Mouse (Mus musculus) left cerebral cortex, postnatal 25 days (tissue): ENCODE measurements around the gene Map1b. TPM values are rescaled to one million over a fixed set of nuclear protein-coding genes. Genes with fewer than 3 reads are reported as not detected.

Source experiments
- DNase-seq, 2 experiments: peaks; one replicate each; pipeline ENCODE4 v3.0.0; 2022; ENCODE audit warnings: low spot score in 2 of 2, mixed read lengths in 1 of 2
- intact Hi-C: fragments of 180-260 bp; cut with DNase I; formaldehyde crosslinking; loops from one replicate; pipeline ENCODE4 v1.15.1; 2025
- total RNA-seq, 2 experiments: library from RNA; stranded (reverse); gene quantifications; 2 replicates each; pipeline ENCODE4 v1.2.3; 2021

The Map1b gene
- total RNA-seq, 2 experiments from 2014 or later = 586 to 625 TPM

DNA sequence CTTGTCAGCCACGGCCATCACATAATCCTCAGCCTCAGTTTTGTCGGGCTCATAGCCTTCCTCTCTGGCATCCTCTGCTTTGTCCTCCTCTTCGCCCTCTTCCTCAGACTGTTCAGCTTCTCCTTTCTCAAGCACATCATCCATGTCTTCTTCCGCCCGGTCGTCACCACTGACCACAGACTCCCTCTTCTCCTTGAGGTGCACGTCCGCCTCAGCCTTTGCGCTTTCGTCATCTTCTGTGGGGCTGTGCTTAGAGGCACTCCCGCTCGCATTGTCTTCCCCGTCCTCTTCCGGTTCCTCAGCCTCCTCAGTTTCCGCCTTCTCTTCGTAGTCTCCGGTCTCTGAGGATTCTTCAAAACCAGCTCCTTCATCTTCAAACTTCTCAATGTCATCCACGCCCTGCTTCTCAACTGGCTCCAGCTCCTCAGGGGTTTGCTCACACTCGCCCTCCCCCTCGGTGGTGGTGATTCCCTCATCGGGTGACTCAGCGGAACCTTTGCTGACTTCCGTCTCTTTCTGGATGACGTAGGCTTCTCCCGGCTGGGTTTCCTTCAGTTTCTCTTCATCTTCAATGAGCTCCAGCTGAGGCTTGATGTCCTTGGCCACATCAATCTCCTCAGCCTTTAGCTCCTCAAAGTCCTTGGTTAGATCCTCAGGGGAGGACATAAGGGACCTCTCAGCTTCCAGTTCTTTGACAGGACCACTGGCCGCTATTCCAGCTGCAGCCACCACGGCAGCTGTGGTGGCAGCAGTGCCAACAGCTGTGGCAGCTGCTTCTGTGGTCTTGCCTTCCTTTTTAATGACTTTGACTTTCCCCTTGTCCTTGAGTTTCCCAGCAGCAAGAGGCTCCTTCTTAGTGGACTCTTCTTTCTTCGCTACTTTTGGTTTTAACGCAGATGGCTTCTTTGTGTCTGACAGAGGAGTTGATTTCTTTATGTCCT lies 83.0 kb downstream of the Map1b start:
- no peak for DNase-seq
- intact Hi-C loops = no loop called here

DNA sequence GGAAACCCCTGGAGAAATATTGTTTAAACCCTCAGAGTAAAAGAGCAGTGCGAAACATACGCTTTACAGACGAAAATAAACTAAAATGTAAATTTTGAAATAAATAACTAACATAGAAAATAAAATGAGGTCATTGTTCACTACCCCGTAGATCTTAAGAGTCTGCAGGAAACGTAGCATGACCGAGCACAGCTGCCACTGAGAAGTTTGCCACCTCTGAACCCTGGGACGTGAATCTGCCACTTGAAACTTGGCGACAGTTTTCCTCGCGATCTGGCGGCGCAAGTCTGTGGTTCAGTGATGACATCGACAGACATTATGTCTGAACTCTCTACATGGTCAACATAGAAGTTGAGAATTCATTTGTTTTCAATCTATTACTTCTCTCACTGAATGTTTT lies 92.8 kb downstream of the Map1b start:
- intact Hi-C loops = no loop called here
- DNase-seq = no peak

DNA sequence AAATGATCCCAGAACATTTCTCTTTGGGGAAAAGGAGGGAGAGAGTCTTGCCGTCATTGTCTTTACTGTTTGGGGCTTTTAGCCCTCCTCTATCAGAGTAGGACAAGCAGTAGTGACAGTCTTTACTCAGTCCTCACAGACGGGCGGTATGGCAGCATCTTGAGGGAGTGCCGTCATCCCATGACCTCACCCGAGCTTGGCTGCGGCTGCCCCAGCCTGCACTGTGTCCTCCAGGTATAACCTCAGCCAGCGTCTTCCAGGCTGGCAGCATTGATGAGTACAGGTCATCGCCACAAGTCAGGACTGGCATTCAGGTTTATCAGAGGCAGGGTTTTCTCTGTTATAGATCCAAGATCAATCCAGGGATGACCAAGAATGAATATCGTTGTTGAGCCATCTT lies 99.7 kb downstream of the Map1b start:
- intact Hi-C loops = no loop called here
- DNase-seq = no peak

DNA sequence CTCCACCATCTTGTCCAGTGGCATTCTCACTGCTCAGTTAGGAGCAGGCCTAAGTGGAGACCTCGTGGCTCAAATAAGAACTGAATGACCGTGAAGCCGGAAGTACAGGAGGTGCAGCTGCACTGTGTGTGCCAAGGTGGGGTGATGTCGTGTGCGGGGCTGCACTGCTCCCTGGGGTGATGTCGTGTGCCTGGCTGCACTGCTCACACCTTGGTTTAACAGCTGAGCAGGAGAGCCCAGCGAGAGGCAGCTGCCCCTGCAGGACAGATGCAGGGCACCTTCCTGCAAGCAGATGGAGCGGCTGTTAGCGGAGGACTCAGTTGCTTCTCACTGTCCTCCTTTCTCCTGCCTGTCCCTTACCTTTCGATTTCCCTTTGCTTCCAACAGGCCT lies 102.0 kb downstream of the Map1b start:
- intact Hi-C loops = no loop called here
- no peak for DNase-seq

DNA sequence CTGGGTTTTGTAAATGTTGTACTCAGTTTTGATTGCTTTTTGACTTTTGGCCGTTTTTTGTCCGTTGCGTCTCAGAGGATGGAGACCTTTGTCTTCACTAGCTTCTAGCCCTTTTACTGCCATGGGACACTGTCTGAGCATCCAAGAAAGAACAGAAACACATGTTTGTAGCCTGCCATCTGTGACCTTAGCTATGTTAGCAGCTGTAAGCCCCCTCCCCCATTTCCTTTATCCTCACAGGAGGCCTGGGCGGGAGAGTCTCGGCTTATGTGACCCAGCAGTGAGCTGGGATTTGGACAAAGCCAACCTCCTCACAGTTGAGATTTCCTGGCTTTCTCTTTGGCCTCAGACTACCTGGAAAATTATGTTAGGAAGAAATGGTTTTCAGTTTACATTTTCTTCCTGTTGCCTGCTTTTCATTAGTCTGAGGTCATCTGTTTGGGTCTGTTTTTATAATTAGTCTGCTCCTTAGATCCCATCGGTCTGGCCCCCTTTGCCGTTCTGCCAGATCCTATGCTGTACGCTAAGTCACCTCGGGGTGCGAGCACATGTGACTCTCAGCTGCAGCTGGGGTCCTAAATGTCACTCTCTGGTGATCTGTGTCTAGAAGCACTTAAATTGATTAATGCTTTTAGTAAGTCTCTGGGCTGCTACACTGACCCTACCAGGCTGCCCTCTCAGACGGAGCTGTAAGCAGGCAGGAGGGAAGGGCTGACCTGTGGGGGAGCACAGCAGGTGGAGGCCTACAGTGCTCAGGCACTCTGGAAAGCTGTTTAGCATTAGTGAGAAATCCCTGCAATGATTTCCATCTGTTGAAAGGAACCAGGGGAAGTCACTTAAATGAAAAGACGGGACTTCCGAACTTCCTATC lies 102.6 kb downstream of the Map1b start:
- intact Hi-C loops = no loop called here

DNA sequence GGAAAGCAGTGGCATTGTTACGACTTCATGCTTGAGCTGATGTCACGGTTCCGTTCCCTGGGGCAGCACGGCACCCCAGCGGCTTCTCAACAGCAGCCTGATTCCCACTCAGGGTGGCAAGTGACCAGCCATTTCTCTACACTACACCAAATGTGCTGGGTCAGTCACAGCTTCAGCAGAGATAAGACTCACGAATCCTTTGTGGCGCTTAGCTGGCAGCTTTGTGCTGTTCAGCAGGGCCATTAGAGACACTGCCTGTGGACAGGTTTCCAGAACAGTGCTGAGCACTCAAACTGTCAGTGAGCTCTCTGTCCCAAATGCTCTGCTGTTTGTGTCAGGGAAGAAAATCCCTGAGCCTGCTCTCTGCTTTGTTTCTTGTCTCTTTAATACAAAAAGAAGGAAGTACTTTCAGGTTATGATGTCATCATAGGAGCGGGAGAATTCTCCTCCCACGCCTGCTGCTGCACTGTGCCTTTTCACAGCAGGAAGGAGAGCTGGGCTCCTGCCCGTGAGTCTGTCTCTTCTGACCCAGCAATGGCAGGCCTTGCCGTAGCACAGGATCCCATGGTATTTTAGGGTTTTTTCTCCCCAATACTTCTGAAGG lies 103.8 kb downstream of the Map1b start:
- peak in 1 of 2 experiments; percentile 61 for DNase-seq
- intact Hi-C loops = no loop called here

More for the DNA sequence above, 102.6 kb downstream of the Map1b start:
- no peak for DNase-seq

DNA sequence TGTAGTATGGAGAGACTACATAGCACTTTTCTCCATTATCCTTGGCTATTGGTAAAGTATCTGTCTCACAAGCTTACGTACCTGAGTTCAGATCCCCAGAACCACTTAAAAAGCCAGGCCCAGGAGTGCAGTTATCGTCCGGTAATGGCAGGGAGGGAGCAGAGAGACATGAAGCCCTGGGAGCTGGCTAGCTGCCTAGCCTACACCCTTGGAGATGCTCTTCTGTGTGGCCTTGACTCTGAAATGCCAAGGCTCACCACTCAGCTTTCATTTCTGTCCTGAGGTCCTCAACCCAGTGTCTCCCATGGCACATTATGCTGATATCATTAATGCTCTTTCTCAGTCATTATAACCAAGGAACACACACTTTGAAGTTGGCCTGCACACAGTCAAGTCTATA lies 104.6 kb downstream of the Map1b start:
- no peak for DNase-seq
- intact Hi-C loops = no loop called here

DNA sequence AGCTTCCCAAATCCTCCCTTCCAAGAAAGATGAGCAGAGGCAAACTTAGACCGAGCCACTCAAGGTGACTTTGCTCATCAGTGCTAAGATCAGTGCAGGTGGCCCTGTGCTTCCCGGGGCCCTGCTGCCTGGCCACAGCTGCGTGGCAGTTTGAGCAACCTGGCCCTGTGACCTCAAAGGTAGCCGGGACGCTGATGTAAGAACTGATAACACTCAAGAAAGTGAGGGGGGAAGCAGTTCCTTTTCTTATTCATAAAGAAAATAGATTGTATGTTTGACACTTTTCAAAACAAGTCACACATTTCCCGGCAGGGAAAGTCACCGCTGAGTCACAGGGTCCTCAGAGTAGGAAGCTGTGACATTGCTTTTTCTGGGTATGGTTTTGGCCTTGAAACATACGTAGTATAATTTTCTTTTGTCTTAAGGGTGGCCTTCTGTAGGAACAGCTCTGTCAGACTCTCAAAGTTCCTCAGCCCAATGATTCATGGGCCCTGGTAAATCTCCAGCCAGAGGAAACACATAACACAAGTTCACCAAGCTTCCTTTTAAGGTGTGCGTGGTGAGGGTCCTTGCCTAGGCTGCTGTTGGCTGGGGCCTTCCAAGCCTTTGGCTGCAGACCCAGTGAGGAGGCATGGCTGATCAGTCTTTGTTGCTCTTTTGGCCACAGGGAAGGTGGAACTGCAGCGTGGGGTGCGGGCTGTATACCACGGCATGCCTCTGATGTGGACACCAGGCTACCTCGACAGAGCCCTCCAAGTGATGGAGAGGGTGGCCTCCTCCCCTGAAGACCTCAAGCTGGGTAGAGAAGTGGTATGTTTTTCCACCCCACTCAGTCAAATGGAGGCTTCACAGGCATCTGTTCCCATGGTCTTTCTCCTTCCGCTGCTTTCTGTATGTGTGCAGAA lies 105.5 kb downstream of the Map1b start:
- DNase-seq = no peak
- intact Hi-C loops = no loop called here

DNA sequence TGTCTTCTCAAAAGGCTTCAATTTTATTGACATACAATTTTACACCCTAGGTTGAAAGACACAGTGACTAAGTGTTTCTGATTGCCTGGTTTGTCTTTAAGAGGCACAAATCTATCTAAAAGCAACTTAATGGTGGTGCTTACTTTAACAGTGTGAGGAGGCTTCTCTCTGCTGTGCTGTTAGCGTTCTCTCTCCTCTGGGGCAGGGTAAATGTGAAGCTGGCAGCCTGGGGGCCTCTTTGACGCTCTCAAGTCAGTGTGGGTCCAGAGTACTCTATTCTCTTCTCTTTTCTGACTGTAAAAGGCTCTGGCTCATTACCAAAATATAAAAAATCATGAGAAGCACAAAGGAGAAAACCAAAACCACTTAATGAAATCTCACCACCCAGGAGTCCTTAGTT lies 107.1 kb downstream of the Map1b start:
- DNase-seq = no peak
- intact Hi-C loops = no loop called here

DNA sequence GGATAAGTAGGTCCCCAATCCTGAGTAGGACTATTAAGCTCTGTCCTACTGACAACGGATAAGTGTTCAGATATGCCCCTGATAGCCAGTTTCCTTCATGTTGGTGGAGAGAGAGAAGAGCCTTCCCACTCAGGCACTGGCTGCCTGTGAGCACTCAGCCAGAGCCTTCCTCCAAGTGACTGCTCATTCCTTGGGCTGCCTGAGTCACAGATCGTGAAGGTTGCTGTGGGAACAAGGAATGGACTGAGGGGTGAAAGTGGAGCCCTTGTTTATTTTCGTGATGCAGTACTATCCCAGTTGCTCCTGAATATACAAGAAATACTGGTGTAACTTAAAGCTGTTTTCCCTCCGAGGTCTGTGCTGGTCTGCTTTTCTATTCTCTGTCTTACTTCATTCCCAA lies 117.0 kb downstream of the Map1b start:
- intact Hi-C loops = no loop called here
- DNase-seq = no peak

DNA sequence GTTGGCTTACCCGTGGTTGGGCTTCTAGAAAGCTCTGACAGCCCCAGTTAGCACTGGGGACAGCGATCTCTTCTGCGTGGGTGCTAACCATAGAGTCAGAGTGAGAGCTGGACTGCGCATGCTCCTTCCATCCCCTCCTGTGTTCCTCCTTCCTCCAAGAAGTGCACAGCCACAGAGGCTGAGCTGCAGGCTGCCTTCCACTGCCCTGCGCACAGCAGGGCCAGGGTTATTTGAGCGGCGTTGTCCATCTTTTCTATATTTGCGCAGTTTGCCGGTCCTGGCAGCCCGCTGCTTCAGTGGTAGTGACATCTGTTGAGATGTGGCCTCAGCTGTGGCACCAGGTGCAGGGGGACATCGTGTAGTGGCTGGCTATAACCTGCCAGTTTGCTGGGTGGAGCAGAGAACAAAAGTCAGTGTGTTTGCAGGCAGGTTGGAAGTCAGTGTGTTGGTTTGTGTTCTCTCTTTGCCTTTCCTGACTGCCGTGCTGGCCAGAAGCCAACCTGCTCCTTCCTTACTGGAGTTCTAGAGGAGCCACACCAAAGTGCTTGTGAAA lies 118.1 kb downstream of the Map1b start:
- intact Hi-C loops = no loop called here
- DNase-seq = no peak

DNA sequence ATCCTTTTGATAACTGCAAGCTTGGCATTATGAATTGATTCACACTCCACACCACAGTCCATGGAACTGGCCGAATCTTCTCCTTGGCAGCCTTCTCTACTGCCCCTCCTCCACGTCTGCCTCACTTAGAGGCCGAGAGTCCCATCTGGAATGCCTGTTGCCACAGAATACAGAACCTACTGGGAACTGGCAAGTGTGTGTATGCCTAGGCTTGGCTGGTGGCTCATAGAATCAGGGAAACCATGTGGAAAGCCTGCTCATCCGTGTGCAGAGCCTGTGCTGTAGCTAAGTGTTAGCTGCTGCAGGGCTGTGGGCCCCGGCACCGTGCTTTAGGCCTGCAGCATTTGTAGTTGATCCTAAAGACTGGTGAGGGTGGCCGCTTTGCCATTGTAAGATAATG lies 119.1 kb downstream of the Map1b start:
- DNase-seq = no peak
- intact Hi-C loops = no loop called here

DNA sequence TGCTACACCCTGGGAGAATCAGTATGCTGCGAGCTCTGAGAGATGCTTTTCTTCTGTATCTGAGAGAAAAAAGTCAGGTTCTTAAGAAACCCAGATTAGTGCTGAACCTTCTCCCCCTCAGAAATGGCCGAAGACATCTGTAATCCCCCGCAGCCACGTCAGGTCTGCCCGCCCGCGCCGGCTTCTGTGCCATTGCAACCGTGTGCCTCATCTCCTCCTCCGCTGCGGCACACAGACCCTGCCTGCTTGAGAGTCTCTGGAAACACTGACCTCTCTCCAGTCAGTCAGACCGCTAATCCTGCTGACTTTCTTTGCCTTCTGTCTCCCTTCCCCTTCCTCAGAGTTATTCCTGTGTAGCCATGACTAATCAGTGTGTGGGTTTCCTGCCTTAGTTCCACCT lies 120.8 kb downstream of the Map1b start:
- DNase-seq = no peak
- intact Hi-C loops = no loop called here

DNA sequence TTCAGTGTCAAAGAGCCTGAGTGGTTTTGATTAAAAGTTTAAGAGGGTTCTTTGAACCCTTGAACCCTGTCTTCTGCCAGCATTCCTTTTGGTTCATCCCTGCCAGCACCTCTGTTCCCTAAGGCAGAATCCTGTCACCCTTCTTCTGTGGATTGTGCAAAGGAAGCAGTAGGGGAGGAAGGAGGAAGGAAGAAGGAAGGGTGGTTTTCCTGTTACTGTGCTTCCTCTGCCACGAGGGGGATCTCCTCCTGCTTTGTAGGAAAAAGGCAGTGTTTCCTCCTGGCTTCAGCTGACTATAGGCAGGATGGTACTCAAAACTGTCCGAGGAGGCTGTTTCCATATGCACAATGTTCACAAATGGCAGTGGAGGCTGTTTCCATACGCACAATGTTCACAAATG lies 121.6 kb downstream of the Map1b start:
- intact Hi-C loops = no loop called here
- DNase-seq = no peak

DNA sequence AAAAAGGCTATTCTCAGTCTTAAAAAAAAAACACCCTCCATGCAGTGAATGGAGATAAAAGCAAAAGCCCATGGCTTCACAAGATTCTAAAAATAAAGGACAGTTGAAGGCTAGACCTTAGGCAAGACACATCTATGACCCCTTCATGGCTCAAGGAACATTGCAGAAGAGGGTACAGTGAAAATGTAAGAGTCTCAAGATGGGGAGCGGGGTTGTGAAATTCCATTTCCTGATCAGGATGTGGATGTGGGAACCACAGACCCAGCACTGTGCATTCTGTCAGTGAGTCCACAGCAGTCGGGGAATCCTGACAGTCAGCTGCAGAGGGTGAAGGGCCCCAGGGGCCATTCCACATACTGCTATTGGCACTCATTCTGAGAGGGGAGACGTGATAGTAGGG lies 123.2 kb downstream of the Map1b start:
- DNase-seq = no peak
- intact Hi-C loops = no loop called here

DNA sequence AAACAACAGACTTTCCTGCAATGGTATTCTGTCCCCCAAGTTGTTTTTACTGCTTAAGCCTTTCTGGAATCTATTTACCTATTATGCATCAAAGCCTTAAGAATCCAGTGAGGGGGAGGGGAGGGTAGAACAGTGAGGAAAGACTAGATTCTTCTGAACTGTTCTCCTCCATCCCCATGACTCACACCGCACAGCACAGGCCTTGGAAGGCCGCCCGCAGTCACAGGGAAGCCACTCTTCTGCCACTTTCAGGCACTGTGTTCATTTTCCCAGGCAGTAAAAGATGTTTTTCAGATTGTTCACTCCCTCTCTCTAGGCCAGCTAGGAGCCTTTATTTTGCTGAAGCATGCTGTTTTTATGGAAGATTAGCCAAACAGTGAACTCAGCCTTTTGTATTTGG lies 124.9 kb downstream of the Map1b start:
- peak in 1 of 2 experiments; percentile 82 for DNase-seq
- intact Hi-C loops = no loop called here

DNA sequence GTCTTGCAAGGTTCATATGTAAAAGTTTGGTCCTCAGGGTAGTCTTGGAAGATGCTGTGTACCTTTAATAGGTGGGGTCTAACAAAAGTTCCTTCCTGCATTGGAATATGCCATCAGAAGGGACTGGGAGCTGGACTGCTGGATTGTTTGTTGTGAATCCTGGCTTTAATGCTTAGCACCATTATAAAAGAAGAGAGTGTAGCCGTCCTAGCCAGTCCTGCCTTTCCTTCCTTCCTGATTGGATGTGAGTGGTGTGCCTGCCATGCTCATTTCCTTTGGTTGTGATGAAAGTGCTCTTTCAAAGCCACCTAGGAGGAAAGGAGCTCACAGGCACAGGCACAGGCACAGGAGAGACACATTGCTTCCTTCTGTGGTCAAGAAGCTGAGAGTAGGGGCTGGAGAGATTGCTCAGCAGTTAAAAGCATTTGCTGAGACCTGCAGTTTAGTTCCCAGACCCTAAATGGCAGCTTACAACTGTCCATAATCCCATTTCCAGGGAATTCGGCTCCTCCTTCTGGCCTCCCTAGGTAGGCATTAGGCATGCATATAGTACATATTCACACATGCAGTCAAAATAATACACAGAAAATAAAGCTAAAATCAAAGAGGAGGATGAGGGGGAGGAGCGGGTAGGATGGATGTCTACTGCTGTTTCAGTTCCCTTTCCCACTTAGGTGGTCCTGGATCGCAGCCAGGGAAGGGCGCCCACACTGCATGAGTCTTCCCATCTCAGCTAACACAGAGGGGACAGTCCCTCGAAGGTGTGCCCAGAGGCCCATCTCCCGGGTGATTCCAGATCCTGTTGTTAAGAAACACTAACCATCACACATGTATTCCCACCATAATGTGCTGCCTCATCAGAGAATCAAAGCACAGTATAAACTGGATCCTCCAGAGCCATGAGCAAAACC lies 128.2 kb downstream of the Map1b start:
- DNase-seq = no peak
- intact Hi-C loops = no loop called here

DNA sequence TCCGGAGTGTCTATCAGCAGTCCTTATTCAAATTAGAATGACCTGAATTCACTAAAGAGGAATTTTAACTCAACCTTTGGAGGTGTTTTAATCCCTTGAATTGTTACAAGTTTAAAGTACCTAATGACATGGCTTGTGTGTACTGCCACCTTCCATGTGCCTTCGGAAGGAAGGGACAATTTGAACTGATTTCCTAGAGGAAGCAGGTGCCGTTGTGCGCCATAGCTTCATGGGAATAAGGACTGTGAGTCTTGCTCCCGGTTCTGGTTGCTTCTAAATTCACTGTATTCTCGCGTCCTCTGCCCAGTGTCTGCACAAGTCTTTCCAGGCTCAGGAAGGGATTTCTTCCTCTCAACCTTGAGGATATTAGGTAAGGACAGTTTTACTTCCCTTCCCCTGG lies 130.0 kb downstream of the Map1b start:
- intact Hi-C loops = no loop called here

More for the DNA sequence above, 130.0 kb downstream of the Map1b start:
- DNase-seq = no peak
